Mouse (Mus musculus): ENCODE measurements at regions not wholly inside any gene's neighbourhood (a gene's known extent, or its start where the extent isn't known, plus 50 kb on each side); places are given as distances from the start of the nearest gene placed in this dataset.

- no peak for TF ChIP-seq CTCF (IDR thresholded peaks at IDR 0.05; ENCODE audit: control insufficient read depth, insufficient read depth, low read length)
- no peak for TF ChIP-seq POLR2A (IDR thresholded peaks at IDR 0.05; ENCODE audit: borderline replicate concordance, control insufficient read depth, low read depth, low read length)
These were observed 142.8 kb downstream of the Psmg1 start for GRCm38 (mm10) chr16:95847765-95848483.

All from bone marrow, adult 2 months (tissue).